Mouse (Mus musculus) kidney, embryonic 14.5 days (tissue): ENCODE data around the gene Rfpl4. TPM values are rescaled to one million over a fixed set of nuclear protein-coding genes. Genes with fewer than 3 reads are reported as not detected.

Source experiments
- ATAC-seq: fragments of 200-750 bp; cut with Nextera tagmentation; 2 replicates; pipeline ENCODE4 v1.8.0; 2017; ENCODE audit warnings: moderate number of reproducible peaks, mild to moderate bottlenecking, moderate TSS enrichment, moderate library complexity; ENCODE audit not compliant: low FRiP score, low TSS enrichment
- H3K27ac ChIP-seq: fragments of 300-500 bp; sonication (generic); 2 replicates; pipeline ENCODE4 v1.5.1; 2014; ENCODE audit warnings: low read depth, mild to moderate bottlenecking, low read length, moderate library complexity, mixed read lengths
- H3K27me3 ChIP-seq: fragments of 300-500 bp; sonication (generic); 2 replicates; pipeline ENCODE4 v1.6.1; 2014; ENCODE audit warnings: mild to moderate bottlenecking, low read length; ENCODE audit not compliant: control insufficient read depth, insufficient read depth
- H3K36me3 ChIP-seq: fragments of 300-500 bp; sonication (generic); 2 replicates; pipeline ENCODE4 v1.6.1; 2014; ENCODE audit warnings: low read length, mixed read lengths; ENCODE audit not compliant: control insufficient read depth, insufficient read depth
- H3K4me1 ChIP-seq: fragments of 300-500 bp; sonication (generic); 2 replicates; pipeline ENCODE4 v1.6.1; 2014; ENCODE audit warnings: low read length, mixed read lengths; ENCODE audit not compliant: control insufficient read depth, insufficient read depth
- H3K4me2 ChIP-seq: fragments of 300-500 bp; sonication (generic); replicated peaks from 2 replicates; pipeline ENCODE4 v1.6.1; 2014; ENCODE audit warnings: low read depth, mild to moderate bottlenecking, low read length
- H3K4me3 ChIP-seq: fragments of 300-500 bp; sonication (generic); 2 replicates; pipeline ENCODE4 v1.5.1; 2014; ENCODE audit warnings: mild to moderate bottlenecking, low read length
- H3K9ac ChIP-seq: fragments of 300-500 bp; sonication (generic); 2 replicates; pipeline ENCODE4 v1.6.1; 2014; ENCODE audit warnings: low read depth, mild to moderate bottlenecking, low read length, moderate library complexity
- H3K9me3 ChIP-seq: fragments of 300-500 bp; sonication (generic); 2 replicates; pipeline ENCODE4 v1.6.1; 2016; ENCODE audit warnings: low read length; ENCODE audit not compliant: control insufficient read depth
- whole genome bisulfite sequencing: fragments of 180-500 bp; shearing (Covaris S2); extraction: QIAGEN DNeasy Blood & Tissue Kit; methylation state at CpG from one replicate; pipeline ENCODE4 v1.1.7; 2014; 5-methylcytosine and 5-hydroxymethylcytosine counted together
- polyA plus RNA-seq: library from polyadenylated mRNA; unstranded; fragments of >200 nt; fragmentation: Nextera tagmentation; extraction: Ambion mirVana; gene quantifications from 2 replicates; pipeline ENCODE4 v1.2.1, GENCODE M21; 2014

Gene Rfpl4
- polyA plus RNA-seq, 1 experiment from 2014 or later = not detected

- Histone ChIP-seq H3K36me3 (peaks cover 43% of the 10 kb centered on the region), H3K9ac (no peak overlapping the region), H3K4me1 (no peaks in the 10 kb centered on the region), H3K27ac (no peak overlapping the region), H3K4me2 (no peak overlapping the region), H3K9me3 (no peaks in the 10 kb centered on the region), H3K27me3 (no peaks in the 10 kb centered on the region), H3K4me3 (no peak overlapping the region)
- no peak for ATAC-seq
- 91% methylated on average over 3 of the region's 3 CpGs for WGBS
Observed at GRCm38 (mm10) chr7:5099796-5100195, 17.0 kb downstream of the Rfpl4 start.

- Histone ChIP-seq H3K27ac (no peak overlapping the region), H3K4me3 (no peak overlapping the region), H3K27me3 (no peaks in the 10 kb centered on the region), H3K9me3 (no peaks in the 10 kb centered on the region), H3K4me1 (no peaks in the 10 kb centered on the region), H3K9ac (no peak overlapping the region), H3K4me2 (no peak overlapping the region), H3K36me3 (peaks cover 53% of the 10 kb centered on the region)
- 91% methylated on average over 5 of the region's 5 CpGs for WGBS
- ATAC-seq = no peak
Observed at GRCm38 (mm10) chr7:5098769-5099168, 18.0 kb downstream of the Rfpl4 start.

- H3K27me3 ChIP-seq = no peaks in the 10 kb centered on the region
- no peak overlapping the region for H3K4me3 ChIP-seq
- H3K36me3 ChIP-seq = peaks cover 78% of the 10 kb centered on the region
- H3K9me3 ChIP-seq = no peaks in the 10 kb centered on the region
- no peak overlapping the region for H3K9ac ChIP-seq
- no peak overlapping the region for H3K27ac ChIP-seq
- no peaks in the 10 kb centered on the region for H3K4me1 ChIP-seq
- WGBS = 83% methylated on average over 20 of the region's 21 CpGs
- no peak overlapping the region for H3K4me2 ChIP-seq
- no peak for ATAC-seq
Observed at GRCm38 (mm10) chr7:5092831-5093510, 23.8 kb downstream of the Rfpl4 start.

DNA sequence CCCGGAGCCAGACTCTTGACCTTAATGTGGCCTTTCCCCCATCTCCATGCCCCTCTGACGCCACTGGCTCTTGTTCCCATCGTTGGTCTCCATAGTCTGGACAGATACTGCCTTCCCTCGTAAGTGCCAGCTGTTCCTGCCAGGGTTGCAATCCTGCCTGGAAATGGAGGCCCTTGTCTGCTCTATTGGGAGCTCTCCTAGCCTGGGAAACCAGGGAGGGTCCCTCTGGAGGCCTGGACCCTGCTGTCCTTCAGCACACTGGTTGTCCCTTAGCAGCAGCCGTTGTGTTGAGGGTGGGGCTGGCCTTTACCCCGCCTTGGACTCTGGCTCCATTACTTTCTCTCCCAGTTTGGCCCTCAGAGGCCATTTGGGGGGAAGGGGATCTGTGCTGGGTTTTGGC is 24.4 kb downstream of the Rfpl4 start:
- 81% methylated on average over 6 of the region's 6 CpGs for WGBS
- Histone ChIP-seq H3K9ac (no peak overlapping the region), H3K27me3 (no peaks in the 10 kb centered on the region), H3K4me3 (no peak overlapping the region), H3K4me1 (0 out of 2 replicates have a peak, but pooled peaks cover 3% of the 10 kb centered on the region), H3K9me3 (no peaks in the 10 kb centered on the region), H3K27ac (no peak overlapping the region), H3K4me2 (no peak overlapping the region), H3K36me3 (peaks cover 73% of the 10 kb centered on the region)
- no peak for ATAC-seq

GRCm38 (mm10) chr7:5091008-5091728 is 25.6 kb downstream of the Rfpl4 start:
- H3K4me2 ChIP-seq = no peak overlapping the region
- no peaks in the 10 kb centered on the region for H3K9me3 ChIP-seq
- peaks cover 67% of the 10 kb centered on the region for H3K36me3 ChIP-seq
- 0 out of 2 replicates have a peak, but pooled peaks cover 6% of the 10 kb centered on the region for H3K4me1 ChIP-seq
- H3K27me3 ChIP-seq = no peaks in the 10 kb centered on the region
- H3K27ac ChIP-seq = no peak overlapping the region
- no peak for ATAC-seq
- no peak overlapping the region for H3K9ac ChIP-seq
- WGBS = 87% methylated on average over 15 of the region's 15 CpGs
- no peak overlapping the region for H3K4me3 ChIP-seq

DNA sequence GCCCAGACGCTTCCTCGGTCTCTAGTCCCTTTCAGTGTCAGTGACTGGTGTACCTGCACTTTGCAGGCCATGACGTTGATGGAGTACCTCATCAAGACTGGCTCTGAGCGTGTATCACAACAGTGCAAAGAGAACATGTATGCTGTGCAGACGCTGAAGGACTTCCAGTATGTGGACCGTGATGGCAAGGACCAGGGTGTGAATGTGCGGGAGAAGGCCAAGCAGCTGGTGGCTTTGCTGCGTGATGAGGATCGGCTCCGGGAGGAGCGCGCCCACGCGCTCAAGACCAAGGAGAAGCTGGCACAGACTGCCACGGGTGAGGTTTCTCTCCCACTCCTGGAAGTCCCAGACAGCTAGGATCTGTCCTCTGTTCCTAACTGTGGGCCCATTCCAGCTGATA is 26.9 kb downstream of the Rfpl4 start:
- Histone ChIP-seq H3K36me3 (peaks cover 67% of the 10 kb centered on the region), H3K9me3 (no peaks in the 10 kb centered on the region), H3K4me2 (no peak overlapping the region), H3K4me1 (0 out of 2 replicates have a peak, but pooled peaks cover 6% of the 10 kb centered on the region), H3K9ac (no peak overlapping the region), H3K27ac (no peak overlapping the region), H3K27me3 (no peaks in the 10 kb centered on the region), H3K4me3 (no peak overlapping the region)
- 95% methylated on average over 15 of the region's 15 CpGs for WGBS
- ATAC-seq = no peak

GRCm38 (mm10) chr7:5087886-5088285 is 28.9 kb downstream of the Rfpl4 start:
- Histone ChIP-seq H3K27me3 (no peaks in the 10 kb centered on the region), H3K4me2 (no peak overlapping the region), H3K27ac (no peak overlapping the region), H3K4me1 (0 out of 2 replicates have a peak, but pooled peaks cover 6% of the 10 kb centered on the region), H3K36me3 (peaks cover 61% of the 10 kb centered on the region), H3K9ac (no peak overlapping the region), H3K9me3 (no peaks in the 10 kb centered on the region), H3K4me3 (no peak overlapping the region)
- 79% methylated on average over 4 of the region's 4 CpGs for WGBS
- ATAC-seq = no peak

DNA sequence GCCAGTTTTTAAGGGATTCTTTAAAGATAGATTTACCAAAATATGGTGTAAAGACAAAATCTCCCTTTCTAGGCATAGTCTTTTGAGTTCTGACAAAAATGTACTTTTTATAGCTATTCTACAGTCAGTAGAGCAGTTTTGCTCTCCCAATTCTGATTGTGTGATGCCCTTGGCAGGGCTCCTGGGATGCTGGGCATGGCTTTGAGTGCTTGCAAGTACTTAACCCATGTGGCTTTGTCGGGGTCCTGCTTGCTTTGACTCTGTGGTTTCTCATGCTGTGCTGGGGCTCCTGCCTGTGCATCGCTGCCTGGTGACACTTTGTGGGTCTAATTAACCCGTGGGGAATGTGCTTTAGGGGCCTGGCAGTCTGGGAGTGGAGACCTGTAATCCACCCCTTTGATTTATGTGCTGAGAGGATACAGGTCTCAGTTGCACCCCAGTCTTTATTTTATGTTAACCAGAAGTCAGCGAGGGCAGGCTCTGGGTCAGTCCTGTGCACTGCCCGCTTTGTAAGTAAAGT is 29.8 kb downstream of the Rfpl4 start:
- Histone ChIP-seq H3K4me1 (0 out of 2 replicates have a peak, but pooled peaks cover 6% of the 10 kb centered on the region), H3K27me3 (no peaks in the 10 kb centered on the region), H3K27ac (no peak overlapping the region), H3K4me3 (no peak overlapping the region), H3K4me2 (no peak overlapping the region), H3K36me3 (peaks cover 52% of the 10 kb centered on the region), H3K9me3 (no peaks in the 10 kb centered on the region), H3K9ac (no peak overlapping the region)
- WGBS = 45% methylated on average over 5 of the region's 5 CpGs
- no peak for ATAC-seq

GRCm38 (mm10) chr7:5085512-5085911 is 31.2 kb downstream of the Rfpl4 start:
- H3K36me3 ChIP-seq = peaks cover 41% of the 10 kb centered on the region
- no peak for ATAC-seq

More at GRCm38 (mm10) chr7:5085512-5085911, 31.2 kb downstream of the Rfpl4 start:
- no peaks in the 10 kb centered on the region for H3K27me3 ChIP-seq
- 88% methylated on average over 1 of the region's 1 CpGs for WGBS
- H3K4me1 ChIP-seq = peaks cover 14% of the 10 kb centered on the region
- no peak overlapping the region for H3K9ac ChIP-seq
- no peak overlapping the region for H3K4me3 ChIP-seq
- H3K27ac ChIP-seq = no peak overlapping the region
- no peak overlapping the region for H3K4me2 ChIP-seq
- H3K9me3 ChIP-seq = no peaks in the 10 kb centered on the region
